Mouse (Mus musculus) CD4-positive helper T cell, adult 2 months (primary cell): ENCODE measurements around the gene Alox15.

Experiments
- DNase-seq: peaks from one replicate; pipeline ENCODE4 v3.0.0-alpha.2; 2012; ENCODE audit warnings: low read depth, missing footprints, low spot score

Gene Alox15

DNA sequence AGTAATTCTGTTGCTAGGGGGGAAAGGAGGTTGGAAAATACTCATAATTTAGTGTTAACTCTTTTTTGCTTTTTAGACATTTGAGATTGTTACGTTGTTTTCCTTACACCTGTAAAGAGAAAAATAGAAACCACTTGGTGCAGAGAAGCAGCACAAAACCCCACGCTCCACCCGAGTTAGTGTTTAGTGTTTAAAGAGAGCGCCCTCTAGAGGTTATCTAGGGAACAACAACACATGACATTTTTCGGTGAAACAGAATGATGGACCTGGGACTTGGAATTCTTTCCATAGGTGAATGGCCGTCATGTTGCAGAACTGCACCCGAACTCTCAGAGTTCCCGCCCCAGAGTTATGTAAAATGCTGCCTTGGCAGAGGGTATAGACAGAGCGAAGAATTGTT is 42.5 kb downstream of the Alox15 start:
- peak; percentile 72 for DNase-seq

DNA sequence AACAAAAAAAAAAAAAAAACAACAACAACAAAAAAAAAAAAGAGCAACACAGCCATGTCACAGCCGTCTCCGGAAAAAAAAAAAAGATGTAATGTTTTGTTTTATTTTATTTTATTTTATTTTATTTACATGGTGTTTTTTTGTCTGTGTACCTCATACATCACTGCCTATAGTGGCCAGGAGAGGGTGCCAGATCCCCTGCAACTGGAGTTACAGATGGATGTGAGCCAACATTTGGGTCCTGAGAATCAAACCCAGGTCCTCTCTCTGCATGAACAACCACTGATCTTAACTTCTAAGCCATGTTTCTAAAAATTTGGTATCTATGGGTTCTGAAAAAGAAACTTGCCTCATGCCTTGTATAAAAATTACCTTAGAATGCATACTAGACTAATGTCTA is 43.5 kb downstream of the Alox15 start:
- peak; percentile 54 for DNase-seq

DNA sequence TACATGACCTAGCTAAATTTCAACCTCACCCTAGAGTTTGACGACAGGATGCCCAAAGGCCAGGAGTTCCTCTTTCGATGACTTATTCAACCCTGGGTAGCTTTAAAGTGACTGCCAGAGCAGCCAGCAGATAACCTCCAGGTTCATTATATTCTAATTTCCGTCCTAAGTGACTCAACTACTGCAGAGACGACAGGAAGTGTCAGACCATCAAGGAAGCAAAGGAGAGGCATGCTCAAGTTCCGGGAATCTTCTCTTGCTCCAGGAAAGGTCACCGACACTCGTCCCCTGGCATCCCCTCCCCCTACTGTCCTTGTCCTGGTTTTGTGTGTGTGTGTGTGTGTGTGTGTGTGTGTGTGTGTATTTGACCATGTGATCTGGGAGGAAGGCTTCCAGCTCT is 45.7 kb downstream of the Alox15 start:
- no peak for DNase-seq

DNA sequence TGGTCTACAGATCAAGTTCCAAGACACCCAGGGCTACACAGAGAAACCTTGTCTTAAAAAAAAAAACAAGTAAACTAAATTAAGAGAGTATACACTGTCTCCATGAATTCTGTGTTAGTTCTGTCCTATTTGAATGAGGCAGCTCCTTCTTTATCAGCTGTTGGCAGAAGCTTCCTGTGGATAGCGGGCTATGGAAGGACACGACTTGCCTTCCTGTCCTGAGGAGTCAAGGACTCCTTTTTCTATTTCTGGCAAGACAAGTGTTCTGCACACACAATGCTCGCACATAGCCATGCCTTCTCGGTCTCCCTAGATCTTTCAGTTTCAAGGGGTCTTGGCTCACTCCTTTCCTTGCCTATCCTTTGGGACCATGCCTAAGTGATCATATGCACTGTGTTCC is 49.5 kb downstream of the Alox15 start:
- no peak for DNase-seq

DNA sequence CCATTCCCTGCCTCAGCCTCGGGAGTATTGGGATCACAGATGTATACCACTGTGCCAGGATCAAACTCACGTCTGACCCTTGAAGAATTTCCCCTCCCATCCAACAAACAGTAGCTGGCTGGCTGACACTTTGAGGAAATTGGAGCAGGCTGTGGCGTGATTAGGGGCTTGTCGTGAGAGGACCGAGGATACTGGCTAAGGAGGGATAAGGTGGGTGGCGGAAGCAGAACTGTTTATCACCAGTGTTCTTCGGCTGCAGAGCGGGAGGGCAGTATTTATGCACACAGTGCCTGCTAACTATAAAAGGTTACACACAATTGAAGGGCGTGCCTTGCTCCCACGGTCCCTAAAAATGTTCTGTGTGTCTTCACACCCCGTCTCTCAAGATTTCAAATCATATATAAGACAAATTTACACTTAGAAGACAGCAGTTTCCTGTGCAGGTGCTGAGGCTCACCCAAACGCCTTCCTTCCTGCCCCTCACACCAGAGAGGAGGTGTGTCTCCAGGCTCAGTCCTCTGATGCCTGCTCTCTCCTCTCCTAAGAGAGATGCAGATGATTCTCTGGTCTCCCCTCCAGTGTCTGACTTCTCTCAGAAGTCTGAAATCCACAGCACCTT is 53.9 kb downstream of the Alox15 start:
- peak; percentile 57 for DNase-seq

DNA sequence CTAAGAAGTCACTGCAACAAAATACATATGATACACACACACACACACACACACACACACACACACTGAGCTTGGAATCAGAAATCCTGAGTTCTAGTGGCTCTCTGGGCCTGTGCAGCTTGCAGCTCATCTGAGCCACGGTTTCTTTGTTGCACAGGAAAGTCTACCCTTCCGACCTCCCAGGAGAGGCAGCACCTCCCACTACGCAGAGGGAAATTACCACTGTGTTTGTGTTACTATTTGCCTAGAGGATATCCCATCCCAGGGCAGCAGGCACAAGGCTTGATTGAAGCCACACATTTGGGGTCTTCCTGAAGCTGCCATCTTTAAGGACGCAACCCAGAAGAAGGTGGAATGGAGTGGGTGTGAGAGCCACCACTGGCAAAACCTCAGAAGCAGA is 54.4 kb downstream of the Alox15 start:
- DNase-seq = no peak
